Mouse (Mus musculus): ENCODE results near the gene Cdk20. TPM values are rescaled to one million over a fixed set of nuclear protein-coding genes. Genes with fewer than 3 reads are reported as not detected.

The Cdk20 gene
- polyA plus RNA-seq, 1 experiment, result 6.7 TPM

DNA sequence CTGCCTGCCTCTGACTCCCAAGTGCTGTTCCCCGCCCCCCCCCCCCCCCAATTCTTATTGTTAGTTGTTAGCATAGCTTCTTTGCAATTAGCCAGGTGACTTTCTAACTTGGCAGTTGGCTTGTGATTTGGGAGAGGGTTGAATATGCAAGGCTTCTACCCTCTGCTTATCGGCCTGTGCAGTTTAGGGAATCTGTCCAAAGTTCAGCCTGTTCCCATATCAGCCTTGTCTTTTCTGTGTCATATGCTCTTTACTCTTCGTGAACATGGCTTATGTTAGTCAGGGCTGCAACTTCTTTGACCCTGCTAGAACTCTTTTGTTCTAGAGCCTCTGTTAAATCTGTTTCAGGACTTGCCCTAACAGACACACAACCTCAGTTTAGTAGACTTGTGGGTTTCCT, 7.8 kb upstream of the Cdk20 start:
- Histone ChIP-seq H3K79me2 (ENCODE audit: control insufficient read depth, insufficient read depth) (no peaks in the 10 kb centered on the region), H3K27me3 (ENCODE audit: control insufficient read depth, insufficient read depth, insufficient read length) (no peaks in the 10 kb centered on the region), H3K79me3 (ENCODE audit: low read depth) (no peaks in the 10 kb centered on the region), H3K4me3 (ENCODE audit: insufficient read depth, poor library complexity, severe bottlenecking) (no peak overlapping the region), H3K36me3 (ENCODE audit: control insufficient read depth, insufficient read depth) (no peaks in the 10 kb centered on the region), H3ac (ENCODE audit: control insufficient read depth, insufficient read length, low read depth) (no peak overlapping the region)
- TF ChIP-seq MYOG (IDR thresholded peaks at IDR 0.05; ENCODE audit: control insufficient read depth, extremely low read depth, insufficient read length), result no peak
- TF ChIP-seq CTCF (IDR thresholded peaks at IDR 0.05; ENCODE audit: control insufficient read depth, insufficient read depth, insufficient read length), result no peak
- TF ChIP-seq USF1 (IDR thresholded peaks at IDR 0.05; ENCODE audit: low read depth), result no peak
- no peak for TF ChIP-seq MYOD1 (IDR thresholded peaks at IDR 0.05; ENCODE audit: control insufficient read depth, insufficient read length, low read depth)
- no peak for TF ChIP-seq CEBPB (IDR thresholded peaks at IDR 0.05; ENCODE audit: low read depth)
- TF ChIP-seq FOSL1 (IDR thresholded peaks at IDR 0.05; ENCODE audit: insufficient read depth, low read length, poor library complexity, severe bottlenecking), result no peak
- no peak for TF ChIP-seq MAX (IDR thresholded peaks at IDR 0.05)

DNA sequence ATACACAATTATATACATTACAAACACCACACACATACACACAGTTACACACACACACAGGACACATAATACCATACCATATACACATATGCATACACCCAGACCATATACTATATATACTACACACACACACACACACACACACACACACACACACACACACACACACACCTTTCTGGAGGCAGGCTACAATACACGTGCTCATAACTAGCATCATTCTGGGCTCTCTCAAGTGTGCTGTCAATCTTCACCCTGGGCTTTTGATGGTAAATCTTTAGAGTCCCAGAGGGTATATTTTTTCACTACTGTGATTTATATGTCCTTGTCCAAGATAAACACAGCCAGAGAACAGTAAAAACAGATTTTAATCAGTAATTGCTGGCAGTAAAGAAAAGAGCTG, 6.8 kb upstream of the Cdk20 start:
- Histone ChIP-seq H3K27me3 (ENCODE audit: control insufficient read depth, insufficient read depth, insufficient read length) (no peaks in the 10 kb centered on the region), H3K79me3 (ENCODE audit: low read depth) (no peaks in the 10 kb centered on the region), H3K79me2 (ENCODE audit: control insufficient read depth, insufficient read depth) (no peaks in the 10 kb centered on the region), H3K4me3 (ENCODE audit: insufficient read depth, poor library complexity, severe bottlenecking) (no peak overlapping the region), H3K36me3 (ENCODE audit: control insufficient read depth, insufficient read depth) (no peaks in the 10 kb centered on the region), H3ac (ENCODE audit: control insufficient read depth, insufficient read length, low read depth) (no peak overlapping the region)
- no peak for TF ChIP-seq CEBPB (IDR thresholded peaks at IDR 0.05; ENCODE audit: low read depth)
- no peak for TF ChIP-seq CTCF (IDR thresholded peaks at IDR 0.05; ENCODE audit: control insufficient read depth, insufficient read depth, insufficient read length)
- no peak for TF ChIP-seq MYOD1 (IDR thresholded peaks at IDR 0.05; ENCODE audit: control insufficient read depth, insufficient read length, low read depth)
- TF ChIP-seq FOSL1 (IDR thresholded peaks at IDR 0.05; ENCODE audit: insufficient read depth, low read length, poor library complexity, severe bottlenecking), result no peak
- TF ChIP-seq MAX (IDR thresholded peaks at IDR 0.05), result no peak
- no peak for TF ChIP-seq USF1 (IDR thresholded peaks at IDR 0.05; ENCODE audit: low read depth)
- no peak for TF ChIP-seq MYOG (IDR thresholded peaks at IDR 0.05; ENCODE audit: control insufficient read depth, extremely low read depth, insufficient read length)

DNA sequence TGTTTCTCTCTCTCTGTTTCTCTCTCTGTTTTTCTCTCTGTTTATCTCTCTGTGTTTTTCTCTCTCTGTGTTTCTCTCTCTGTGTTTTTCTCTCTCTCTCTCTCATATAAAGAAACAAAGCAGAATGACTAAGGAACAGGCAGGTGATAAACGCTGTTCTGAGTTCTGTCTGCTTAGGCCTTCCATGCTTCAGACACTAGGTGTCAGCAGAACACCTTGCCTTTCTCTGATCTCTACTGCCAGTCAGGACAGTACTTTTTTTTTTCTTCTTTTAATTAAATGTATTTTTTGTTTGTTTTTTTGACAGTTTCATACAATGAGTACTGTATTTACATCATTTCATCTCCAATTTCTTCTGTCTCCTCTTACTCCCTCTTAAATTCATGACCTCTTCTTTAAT, 2.8 kb upstream of the Cdk20 start:
- no peaks in the 10 kb centered on the region for H3K27me3 ChIP-seq (ENCODE audit: control insufficient read depth, insufficient read depth, insufficient read length)
- H3K79me3 ChIP-seq (ENCODE audit: low read depth), result no peaks in the 10 kb centered on the region
- H3K4me3 ChIP-seq (ENCODE audit: insufficient read depth, poor library complexity, severe bottlenecking), result no peak overlapping the region
- H3ac ChIP-seq (ENCODE audit: control insufficient read depth, insufficient read length, low read depth), result no peak overlapping the region
- H3K36me3 ChIP-seq (ENCODE audit: control insufficient read depth, insufficient read depth), result no peaks in the 10 kb centered on the region
- TF ChIP-seq MAX (IDR thresholded peaks at IDR 0.05) (no peak), USF1 (IDR thresholded peaks at IDR 0.05; ENCODE audit: low read depth) (no peak), MYOG (IDR thresholded peaks at IDR 0.05; ENCODE audit: control insufficient read depth, extremely low read depth, insufficient read length) (no peak), FOSL1 (IDR thresholded peaks at IDR 0.05; ENCODE audit: insufficient read depth, low read length, poor library complexity, severe bottlenecking) (no peak), CTCF (IDR thresholded peaks at IDR 0.05; ENCODE audit: control insufficient read depth, insufficient read depth, insufficient read length) (no peak), MYOD1 (IDR thresholded peaks at IDR 0.05; ENCODE audit: control insufficient read depth, insufficient read length, low read depth) (no peak), CEBPB (IDR thresholded peaks at IDR 0.05; ENCODE audit: low read depth) (no peak)
- H3K79me2 ChIP-seq (ENCODE audit: control insufficient read depth, insufficient read depth), result no peaks in the 10 kb centered on the region

DNA sequence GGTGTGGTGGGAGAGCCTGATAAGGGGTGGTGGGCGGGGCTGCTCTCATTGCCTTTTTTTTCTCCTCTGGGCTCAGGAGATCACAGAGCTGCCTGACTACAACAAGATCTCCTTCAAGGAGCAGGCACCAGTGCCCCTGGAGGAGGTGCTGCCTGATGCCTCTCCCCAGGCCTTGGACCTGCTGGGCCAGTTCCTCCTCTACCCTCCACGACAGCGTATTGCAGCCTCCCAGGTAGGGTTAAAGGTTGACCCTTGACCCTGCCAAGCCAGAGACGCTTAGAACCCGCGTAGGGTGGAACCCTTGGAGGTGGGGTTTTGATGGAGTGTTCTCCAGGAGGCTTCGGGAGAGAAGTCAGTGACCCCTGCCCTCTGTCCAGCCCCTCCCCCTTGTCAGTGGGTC, 5.7 kb downstream of the Cdk20 start:
- Histone ChIP-seq H3K36me3 (ENCODE audit: control insufficient read depth, insufficient read depth) (no peaks in the 10 kb centered on the region), H3K79me2 (ENCODE audit: control insufficient read depth, insufficient read depth) (no peaks in the 10 kb centered on the region), H3K4me3 (ENCODE audit: insufficient read depth, poor library complexity, severe bottlenecking) (no peak overlapping the region), H3K27me3 (ENCODE audit: control insufficient read depth, insufficient read depth, insufficient read length) (no peaks in the 10 kb centered on the region), H3K79me3 (ENCODE audit: low read depth) (no peaks in the 10 kb centered on the region), H3ac (ENCODE audit: control insufficient read depth, insufficient read length, low read depth) (no peak overlapping the region)
- TF ChIP-seq MYOD1 (IDR thresholded peaks at IDR 0.05; ENCODE audit: control insufficient read depth, insufficient read length, low read depth) (no peak), CEBPB (IDR thresholded peaks at IDR 0.05; ENCODE audit: low read depth) (no peak), MYOG (IDR thresholded peaks at IDR 0.05; ENCODE audit: control insufficient read depth, extremely low read depth, insufficient read length) (no peak), FOSL1 (IDR thresholded peaks at IDR 0.05; ENCODE audit: insufficient read depth, low read length, poor library complexity, severe bottlenecking) (no peak), MAX (IDR thresholded peaks at IDR 0.05) (no peak), USF1 (IDR thresholded peaks at IDR 0.05; ENCODE audit: low read depth) (no peak), CTCF (IDR thresholded peaks at IDR 0.05; ENCODE audit: control insufficient read depth, insufficient read depth, insufficient read length) (no peak)

DNA sequence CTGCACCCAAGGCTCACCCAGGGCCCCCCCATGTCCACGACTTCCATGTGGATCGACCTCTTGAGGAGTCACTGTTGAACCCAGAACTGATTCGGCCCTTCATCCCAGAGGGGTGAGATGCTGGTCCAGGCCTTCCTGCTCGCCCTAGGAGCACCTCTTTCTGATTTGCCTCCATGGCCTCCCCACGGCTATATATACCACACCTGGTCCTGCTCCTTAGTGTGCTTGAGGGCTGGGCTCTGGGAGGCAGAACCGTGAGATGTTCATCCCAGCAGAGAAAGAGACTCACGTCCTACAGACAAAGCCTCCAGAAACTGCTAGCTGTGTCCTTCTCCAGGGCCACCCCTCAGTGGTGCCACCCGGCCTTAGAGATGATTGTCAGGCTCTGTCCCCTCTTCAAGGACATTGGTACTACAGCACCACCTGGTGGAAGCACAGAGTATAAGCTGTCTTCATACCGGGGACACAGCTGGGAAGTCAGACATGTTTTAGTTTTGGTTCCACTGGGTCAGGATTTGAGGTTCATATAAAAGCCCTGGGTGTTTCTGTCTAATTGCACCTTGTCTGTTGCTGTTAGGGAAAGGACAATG, 6.8 kb downstream of the Cdk20 start:
- Histone ChIP-seq H3K79me2 (ENCODE audit: control insufficient read depth, insufficient read depth) (no peaks in the 10 kb centered on the region), H3K27me3 (ENCODE audit: control insufficient read depth, insufficient read depth, insufficient read length) (no peaks in the 10 kb centered on the region), H3K79me3 (ENCODE audit: low read depth) (no peaks in the 10 kb centered on the region), H3ac (ENCODE audit: control insufficient read depth, insufficient read length, low read depth) (no peak overlapping the region), H3K4me3 (ENCODE audit: insufficient read depth, poor library complexity, severe bottlenecking) (no peak overlapping the region), H3K36me3 (ENCODE audit: control insufficient read depth, insufficient read depth) (no peaks in the 10 kb centered on the region)
- TF ChIP-seq CTCF (IDR thresholded peaks at IDR 0.05; ENCODE audit: control insufficient read depth, insufficient read depth, insufficient read length), result peak; percentile 55
- TF ChIP-seq MAX (IDR thresholded peaks at IDR 0.05), result no peak

DNA sequence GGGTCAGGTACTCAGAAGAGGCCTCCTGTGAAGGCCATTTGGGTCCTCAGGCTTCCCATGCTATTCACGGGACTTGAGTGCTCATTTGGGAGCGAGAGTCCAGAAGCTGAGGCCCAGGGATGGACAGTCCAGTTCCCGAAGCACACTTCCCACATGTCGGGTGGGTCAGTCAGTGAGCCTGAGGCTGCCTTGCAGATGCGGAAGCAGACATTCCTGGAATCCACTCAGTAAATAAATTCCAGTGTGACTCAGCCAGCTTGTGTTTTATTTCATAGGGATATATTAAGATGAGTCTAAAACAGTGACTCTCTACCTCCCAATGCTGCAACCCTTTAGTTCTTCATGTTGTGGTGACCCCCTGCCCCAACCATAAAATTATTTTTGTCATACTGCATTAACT, 7.4 kb downstream of the Cdk20 start:
- no peaks in the 10 kb centered on the region for H3K27me3 ChIP-seq (ENCODE audit: control insufficient read depth, insufficient read depth, insufficient read length)
- H3K79me2 ChIP-seq (ENCODE audit: control insufficient read depth, insufficient read depth), result no peaks in the 10 kb centered on the region
- no peaks in the 10 kb centered on the region for H3K79me3 ChIP-seq (ENCODE audit: low read depth)
- peak overlapping the region; percentile 31 for H3ac ChIP-seq (ENCODE audit: control insufficient read depth, insufficient read length, low read depth)
- no peaks in the 10 kb centered on the region for H3K36me3 ChIP-seq (ENCODE audit: control insufficient read depth, insufficient read depth)
- H3K4me3 ChIP-seq (ENCODE audit: insufficient read depth, poor library complexity, severe bottlenecking), result no peak overlapping the region
- TF ChIP-seq MYOG (IDR thresholded peaks at IDR 0.05; ENCODE audit: control insufficient read depth, extremely low read depth, insufficient read length), result no peak
- TF ChIP-seq FOSL1 (IDR thresholded peaks at IDR 0.05; ENCODE audit: insufficient read depth, low read length, poor library complexity, severe bottlenecking), result no peak
- TF ChIP-seq CEBPB (IDR thresholded peaks at IDR 0.05; ENCODE audit: low read depth), result no peak
- TF ChIP-seq CTCF (IDR thresholded peaks at IDR 0.05; ENCODE audit: control insufficient read depth, insufficient read depth, insufficient read length), result no peak

Data from C2C12 (cell line).